Mouse (Mus musculus) kidney, adult 2 months (tissue): ENCODE measurements around the gene S100a7a. TPM values are rescaled to one million over a fixed set of nuclear protein-coding genes. Genes with fewer than 3 reads are reported as not detected.

Source experiments
- DNase-seq: peaks from one replicate; pipeline ENCODE4 v3.0.0; 2021
- H3K27ac ChIP-seq: fragments of 200-500 bp; 2 replicates; pipeline ENCODE4 v1.5.1; 2012; ENCODE audit warnings: low read depth, low read length, control low read depth, inconsistent platforms; ENCODE audit not compliant: insufficient read depth
- H3K27me3 ChIP-seq: fragments of 200-500 bp; replicated peaks from 2 replicates; pipeline ENCODE4 v1.6.1; 2012; ENCODE audit warnings: mild to moderate bottlenecking, moderate library complexity, low read length, inconsistent platforms; ENCODE audit not compliant: control insufficient read depth, insufficient read depth
- H3K36me3 ChIP-seq: fragments of 200-500 bp; 2 replicates; pipeline ENCODE4 v1.6.1; 2012; ENCODE audit warnings: mild to moderate bottlenecking, moderate library complexity, low read length, inconsistent platforms; ENCODE audit not compliant: control insufficient read depth, insufficient read depth
- H3K4me1 ChIP-seq: fragments of 200-500 bp; 2 replicates; pipeline ENCODE4 v1.6.1; 2011; ENCODE audit warnings: low read length; ENCODE audit not compliant: control insufficient read depth, insufficient read depth
- H3K4me3 ChIP-seq: fragments of 200-500 bp; 2 replicates; pipeline ENCODE4 v1.5.1; 2011; ENCODE audit warnings: mild to moderate bottlenecking, low read depth, low read length, control low read depth; ENCODE audit not compliant: insufficient read depth
- CTCF ChIP-seq: fragments of 200-500 bp; conservative IDR thresholded peaks from 2 replicates; pipeline ENCODE4 v1.5.1; 2011; ENCODE audit warnings: low read depth, mild to moderate bottlenecking, control low read depth, low read length, moderate library complexity, mixed read lengths; ENCODE audit not compliant: insufficient read depth, insufficient read length
- POLR2A ChIP-seq: fragments of 200-500 bp; IDR thresholded peaks from one replicate; pipeline ENCODE4 v1.6.1; 2011; ENCODE audit warnings: low read depth, low read length, control low read depth
- WGBS: fragments of 180-500 bp; shearing (Covaris S2); methylation state at CpG from one replicate; pipeline ENCODE4 v1.1.7; 2018; 5-methylcytosine and 5-hydroxymethylcytosine counted together
- polyA plus RNA-seq: library from polyadenylated mRNA; depleted of rRNA; stranded (reverse); fragments of >200 nt; gene quantifications from 2 replicates; pipeline ENCODE4 v1.2.3, GENCODE M21; 2012

The S100a7a gene
- polyA plus RNA-seq, 1 experiment = 0.11 TPM

DNA sequence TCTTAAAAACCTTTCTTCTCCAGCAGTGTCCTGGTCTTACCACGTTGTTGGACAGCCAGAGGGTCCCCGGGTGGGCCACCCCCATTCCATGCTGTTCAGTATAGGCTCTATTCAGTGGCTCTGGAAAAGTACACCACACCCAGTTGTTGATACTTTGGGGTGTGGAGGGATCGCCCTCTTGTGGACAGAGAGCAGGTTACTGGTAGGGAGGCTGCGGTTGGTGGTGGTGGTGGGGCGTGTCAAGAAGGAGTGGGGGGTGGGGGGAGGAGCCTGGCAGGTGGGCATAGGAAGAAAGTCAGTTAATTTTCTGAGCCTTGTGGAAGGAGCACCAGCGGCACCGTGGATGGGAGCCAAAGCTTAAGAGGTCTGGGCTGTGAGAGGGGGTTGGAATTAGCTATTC is 38.4 kb upstream of the S100a7a start:
- 7% methylated on average over 7 of the region's 7 CpGs for WGBS
- H3K27ac ChIP-seq = no peak overlapping the region

DNA sequence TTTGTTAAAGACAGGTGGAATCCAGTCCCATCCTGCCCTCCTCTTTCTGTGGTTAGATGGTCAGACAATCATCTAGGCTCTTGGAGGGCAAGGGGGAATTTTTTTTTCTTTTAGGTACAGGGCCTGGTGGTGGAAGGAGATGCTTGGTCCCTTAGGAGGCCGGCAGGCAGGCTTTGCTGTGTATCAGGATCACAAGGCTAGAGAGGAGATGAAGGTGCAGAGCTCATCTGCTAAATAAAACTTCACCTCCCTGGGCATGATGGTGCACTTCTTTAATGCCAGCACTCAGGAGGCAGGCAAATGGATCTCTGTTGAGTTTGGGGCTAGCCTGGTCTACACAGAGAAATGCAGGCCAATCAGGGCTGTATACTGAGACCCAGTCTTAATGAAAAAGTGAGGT is 37.9 kb upstream of the S100a7a start:
- WGBS = 64% methylated on average over 1 of the region's 1 CpGs
- no peak overlapping the region for H3K27ac ChIP-seq
- DNase-seq = no peak
- no peaks in the 10 kb centered on the region for H3K27me3 ChIP-seq
- TF ChIP-seq POLR2A = no peak
- TF ChIP-seq CTCF = no peak
- no peaks in the 10 kb centered on the region for H3K36me3 ChIP-seq
- no peaks in the 10 kb centered on the region for H3K4me1 ChIP-seq
- H3K4me3 ChIP-seq = no peak overlapping the region

More for the DNA sequence above, 38.4 kb upstream of the S100a7a start:
- Histone ChIP-seq H3K27me3 (no peaks in the 10 kb centered on the region), H3K36me3 (no peaks in the 10 kb centered on the region), H3K4me3 (0 out of 2 replicates have a peak overlapping the region, but pooled peaks have one; percentile 2), H3K4me1 (no peaks in the 10 kb centered on the region)
- TF ChIP-seq POLR2A (no peak), CTCF (peak; percentile 78)
- DNase-seq = peak; percentile 84

DNA sequence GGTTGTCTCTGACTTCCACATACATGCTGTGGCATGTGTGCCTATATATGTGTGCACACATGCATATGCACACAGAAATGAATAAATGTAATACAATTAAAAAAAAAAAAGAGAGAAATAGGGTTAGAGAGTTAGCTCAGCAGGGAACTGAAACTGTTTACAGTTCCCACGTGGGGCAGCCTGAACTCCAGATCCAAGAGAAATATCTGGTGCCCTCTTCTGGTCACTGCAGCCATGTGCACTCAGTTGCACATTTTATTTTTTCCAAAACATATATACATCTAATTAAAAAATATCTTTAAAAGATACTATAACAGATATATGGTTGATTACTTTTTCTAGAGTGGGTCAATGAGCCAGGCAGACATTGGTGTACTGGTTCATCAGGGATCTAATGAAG is 36.2 kb upstream of the S100a7a start:
- no peak overlapping the region for H3K27ac ChIP-seq
- WGBS = 30% methylated on average over 1 of the region's 1 CpGs
- no peaks in the 10 kb centered on the region for H3K27me3 ChIP-seq
- H3K4me3 ChIP-seq = no peak overlapping the region
- no peaks in the 10 kb centered on the region for H3K4me1 ChIP-seq
- no peak for DNase-seq
- TF ChIP-seq POLR2A (no peak), CTCF (0 out of 2 replicates have a peak, but pooled peaks have one; percentile 6)
- H3K36me3 ChIP-seq = no peaks in the 10 kb centered on the region

DNA sequence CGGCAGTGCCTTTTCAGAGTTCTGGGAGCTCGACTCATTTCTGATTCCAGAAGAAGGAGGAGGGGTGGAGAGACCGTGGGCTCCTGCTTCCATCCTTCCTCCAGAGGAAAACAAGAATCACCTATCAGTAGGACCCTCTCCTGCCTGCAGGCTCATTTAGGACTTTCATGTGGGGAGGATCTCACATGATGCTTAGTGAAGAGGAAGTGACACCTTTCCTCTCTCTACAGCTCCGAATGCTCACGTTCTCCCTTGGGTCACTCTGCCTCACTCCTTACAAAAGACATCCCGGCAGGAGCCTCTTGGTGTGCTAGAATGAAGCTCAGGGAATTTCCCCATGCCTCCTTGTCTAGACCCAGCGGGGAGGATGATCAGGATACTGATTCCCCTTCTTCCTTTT is 32.3 kb upstream of the S100a7a start:
- no peak for TF ChIP-seq CTCF
- TF ChIP-seq POLR2A = no peak
- Histone ChIP-seq H3K4me3 (no peak overlapping the region), H3K4me1 (no peaks in the 10 kb centered on the region), H3K27ac (no peak overlapping the region), H3K27me3 (no peaks in the 10 kb centered on the region), H3K36me3 (no peaks in the 10 kb centered on the region)
- DNase-seq = no peak
- WGBS = 57% methylated on average over 7 of the region's 7 CpGs

GRCm38 (mm10) chr3:90623435-90624071 is 30.3 kb upstream of the S100a7a start:
- Histone ChIP-seq H3K36me3 (no peaks in the 10 kb centered on the region), H3K27me3 (no peaks in the 10 kb centered on the region), H3K27ac (no peak overlapping the region), H3K4me1 (no peaks in the 10 kb centered on the region), H3K4me3 (no peak overlapping the region)
- TF ChIP-seq CTCF (no peak), POLR2A (no peak)
- 18% methylated on average over 2 of the region's 2 CpGs for WGBS
- peak; percentile 38 for DNase-seq

GRCm38 (mm10) chr3:90625496-90625895 is 28.3 kb upstream of the S100a7a start:
- 73% methylated on average over 5 of the region's 5 CpGs for WGBS

GRCm38 (mm10) chr3:90626266-90627021 is 27.4 kb upstream of the S100a7a start:
- Histone ChIP-seq H3K27me3 (no peaks in the 10 kb centered on the region), H3K4me1 (no peaks in the 10 kb centered on the region), H3K4me3 (no peak overlapping the region), H3K36me3 (no peaks in the 10 kb centered on the region), H3K27ac (no peak overlapping the region)
- WGBS = 67% methylated on average over 9 of the region's 9 CpGs
- no peak for DNase-seq
- TF ChIP-seq POLR2A = no peak
- TF ChIP-seq CTCF = no peak

More at GRCm38 (mm10) chr3:90625496-90625895, 28.3 kb upstream of the S100a7a start:
- no peak for DNase-seq
- TF ChIP-seq CTCF = no peak
- TF ChIP-seq POLR2A = no peak
- Histone ChIP-seq H3K27ac (no peak overlapping the region), H3K36me3 (no peaks in the 10 kb centered on the region), H3K4me3 (no peak overlapping the region), H3K27me3 (no peaks in the 10 kb centered on the region), H3K4me1 (no peaks in the 10 kb centered on the region)
